Mouse (Mus musculus) limb, embryonic 15.5 days (tissue): ENCODE data around the gene Mrps2. TPM values are rescaled to one million over a fixed set of nuclear protein-coding genes. Genes with fewer than 3 reads are reported as not detected.
A peak's percentile ranks its signal among the peaks of the same experiment; 100 is the strongest.
"Not testable (repeated sequence)": the region's sequence is repeated elsewhere in the genome, so short reads cannot be mapped to it uniquely, and the experiment has no call there.

Source experiments
- ATAC-seq: fragments of 200-750 bp; cut with Nextera tagmentation; 2 replicates; pipeline ENCODE4 v1.8.0; 2017; ENCODE audit warnings: low read depth, moderate TSS enrichment; ENCODE audit not compliant: insufficient number of reproducible peaks, low FRiP score, low TSS enrichment
- H3K27ac ChIP-seq: fragments of 300-500 bp; sonication (generic); 2 replicates; pipeline ENCODE4 v1.5.1; 2015; ENCODE audit warnings: moderate library complexity, mild to moderate bottlenecking, inconsistent platforms
- H3K27me3 ChIP-seq: fragments of 300-500 bp; sonication (generic); 2 replicates; pipeline ENCODE4 v1.6.1; 2015; ENCODE audit warnings: inconsistent platforms
- H3K36me3 ChIP-seq: fragments of 300-500 bp; sonication (generic); 2 replicates; pipeline ENCODE4 v1.6.1; 2015; ENCODE audit warnings: inconsistent platforms
- H3K4me1 ChIP-seq: fragments of 300-500 bp; sonication (generic); 2 replicates; pipeline ENCODE4 v1.6.1; 2015; ENCODE audit warnings: inconsistent platforms
- H3K4me2 ChIP-seq: fragments of 300-500 bp; sonication (generic); 2 replicates; pipeline ENCODE4 v1.6.1; 2015; ENCODE audit warnings: mild to moderate bottlenecking, inconsistent platforms
- H3K4me3 ChIP-seq: fragments of 300-500 bp; sonication (generic); 2 replicates; pipeline ENCODE4 v1.5.1; 2015; ENCODE audit warnings: mild to moderate bottlenecking, inconsistent platforms
- H3K9ac ChIP-seq: fragments of 300-500 bp; sonication (generic); 2 replicates; pipeline ENCODE4 v1.6.1; 2015; ENCODE audit warnings: inconsistent platforms
- H3K9me3 ChIP-seq: fragments of 300-500 bp; sonication (generic); 2 replicates; pipeline ENCODE4 v1.6.1; 2016; ENCODE audit warnings: inconsistent platforms
- WGBS: fragments of 180-500 bp; shearing (Covaris S2); methylation state at CpG from one replicate; pipeline ENCODE4 v1.1.7; 2015; 5-methylcytosine and 5-hydroxymethylcytosine counted together
- polyA plus RNA-seq: library from polyadenylated mRNA; unstranded; fragments of >200 nt; fragmentation: Nextera tagmentation; extraction: Ambion mirVana; gene quantifications from 2 replicates; pipeline ENCODE4 v1.2.1, GENCODE M21; 2015

Gene Mrps2
- polyA plus RNA-seq, 1 experiment from 2014 or later: 50.3 TPM

- peak overlapping the region; percentile 81 for H3K4me3 ChIP-seq
- ATAC-seq: no peak
- H3K36me3 ChIP-seq: peaks cover 29% of the 10 kb centered on the region
- no peaks in the 10 kb centered on the region for H3K27me3 ChIP-seq
- H3K4me1 ChIP-seq: peaks cover 10% of the 10 kb centered on the region
- peak overlapping the region; percentile 88 for H3K9ac ChIP-seq
- H3K4me2 ChIP-seq: peak overlapping the region; percentile 95
- WGBS: 6% methylated on average over 11 of the region's 11 CpGs
- no peaks in the 10 kb centered on the region for H3K9me3 ChIP-seq
- H3K27ac ChIP-seq: peak overlapping the region; percentile 84
Observed at GRCm38 (mm10) chr2:28447315-28447670, 20.6 kb upstream of the Mrps2 start.

GRCm38 (mm10) chr2:28451663-28452062, 16.2 kb upstream of the Mrps2 start:
- H3K4me2 ChIP-seq: no peak overlapping the region
- H3K9me3 ChIP-seq: no peaks in the 10 kb centered on the region
- H3K36me3 ChIP-seq: peaks cover 52% of the 10 kb centered on the region
- no peak overlapping the region for H3K9ac ChIP-seq
- no peaks in the 10 kb centered on the region for H3K27me3 ChIP-seq
- no peak overlapping the region for H3K4me3 ChIP-seq
- ATAC-seq: no peak
- H3K4me1 ChIP-seq: peaks cover 10% of the 10 kb centered on the region
- H3K27ac ChIP-seq: no peak overlapping the region
- WGBS: 90% methylated on average over 11 of the region's 11 CpGs

GRCm38 (mm10) chr2:28453539-28453938, 14.3 kb upstream of the Mrps2 start:
- Histone ChIP-seq H3K27ac (no peak overlapping the region), H3K4me2 (no peak overlapping the region), H3K4me1 (no peaks in the 10 kb centered on the region), H3K4me3 (no peak overlapping the region), H3K27me3 (no peaks in the 10 kb centered on the region), H3K9ac (no peak overlapping the region), H3K36me3 (peaks cover 52% of the 10 kb centered on the region), H3K9me3 (no peaks in the 10 kb centered on the region)
- 89% methylated on average over 6 of the region's 6 CpGs for WGBS
- ATAC-seq: no peak

GRCm38 (mm10) chr2:28456616-28457015, 11.2 kb upstream of the Mrps2 start:
- no peaks in the 10 kb centered on the region for H3K9me3 ChIP-seq
- 72% methylated on average over 1 of the region's 1 CpGs for WGBS
- H3K9ac ChIP-seq: no peak overlapping the region
- ATAC-seq: no peak
- H3K4me1 ChIP-seq: no peaks in the 10 kb centered on the region
- no peak overlapping the region for H3K27ac ChIP-seq
- no peak overlapping the region for H3K4me3 ChIP-seq
- no peak overlapping the region for H3K4me2 ChIP-seq
- no peaks in the 10 kb centered on the region for H3K27me3 ChIP-seq
- H3K36me3 ChIP-seq: peaks cover 30% of the 10 kb centered on the region

- Histone ChIP-seq H3K27me3 (no peaks in the 10 kb centered on the region), H3K4me1 (peaks cover 18% of the 10 kb centered on the region), H3K9me3 (no peaks in the 10 kb centered on the region), H3K4me3 (no peak overlapping the region), H3K27ac (no peak overlapping the region), H3K36me3 (no peaks in the 10 kb centered on the region), H3K9ac (no peak overlapping the region), H3K4me2 (no peak overlapping the region)
- ATAC-seq: no peak
- 44% methylated on average over 3 of the region's 3 CpGs for WGBS
Observed at GRCm38 (mm10) chr2:28463919-28464318, 3.9 kb upstream of the Mrps2 start.

- H3K27me3 ChIP-seq: no peaks in the 10 kb centered on the region
- peaks cover 9% of the 10 kb centered on the region for H3K36me3 ChIP-seq
- H3K27ac ChIP-seq: no peak overlapping the region
- H3K4me3 ChIP-seq: no peak overlapping the region
- H3K9ac ChIP-seq: no peak overlapping the region
- peaks cover 21% of the 10 kb centered on the region for H3K4me1 ChIP-seq
- ATAC-seq: no peak
- H3K4me2 ChIP-seq: no peak overlapping the region
- 72% methylated on average over 9 of the region's 9 CpGs for WGBS
- no peaks in the 10 kb centered on the region for H3K9me3 ChIP-seq
Observed at GRCm38 (mm10) chr2:28464919-28465318, 2.9 kb upstream of the Mrps2 start.

GRCm38 (mm10) chr2:28465836-28466518, 1.9 kb upstream of the Mrps2 start, which contains the start of gene 1700007K13Rik:
Gene 1700007K13Rik (minus strand): TSS chr2:28466332.
- peak; percentile 62; the same call in 1 of the 2 replicates for ATAC-seq
- H3K4me2 ChIP-seq: peak within 1 kb of the TSS; percentile 59
- WGBS: 5% methylated on average over 25 of the region's 25 CpGs
- no peak within 1 kb of the TSS for H3K9ac ChIP-seq
- H3K4me1 ChIP-seq: peaks cover 21% of the 10 kb centered on the region
- H3K9me3 ChIP-seq: no peaks in the 10 kb centered on the region
- H3K4me3 ChIP-seq: peak within 1 kb of the TSS; percentile 32
- H3K36me3 ChIP-seq: peaks cover 20% of the 10 kb centered on the region
- H3K27ac ChIP-seq: no peak within 1 kb of the TSS
- H3K27me3 ChIP-seq: no peaks in the 10 kb centered on the region

GRCm38 (mm10) chr2:28468486-28469225, 790 bp downstream of the Mrps2 start:
- ATAC-seq: no peak
- Histone ChIP-seq H3K9ac (peak overlapping the region; percentile 92), H3K9me3 (no peaks in the 10 kb centered on the region), H3K27me3 (no peaks in the 10 kb centered on the region), H3K4me3 (peak overlapping the region; percentile 92), H3K36me3 (peaks cover 39% of the 10 kb centered on the region), H3K27ac (no peak overlapping the region), H3K4me1 (peaks cover 21% of the 10 kb centered on the region), H3K4me2 (peak overlapping the region; percentile 56)
- 54% methylated on average over 18 of the region's 18 CpGs for WGBS

GRCm38 (mm10) chr2:28469461-28469860, 1.6 kb downstream of the Mrps2 start:
- no peaks in the 10 kb centered on the region for H3K9me3 ChIP-seq
- H3K27me3 ChIP-seq: no peaks in the 10 kb centered on the region
- WGBS: 97% methylated on average over 14 of the region's 14 CpGs
- H3K4me1 ChIP-seq: peaks cover 21% of the 10 kb centered on the region
- H3K9ac ChIP-seq: no peak overlapping the region
- H3K36me3 ChIP-seq: peaks cover 39% of the 10 kb centered on the region
- no peak overlapping the region for H3K4me2 ChIP-seq
- no peak overlapping the region for H3K4me3 ChIP-seq
- ATAC-seq: no peak
- no peak overlapping the region for H3K27ac ChIP-seq

- no peak overlapping the region for H3K9ac ChIP-seq
- no peak overlapping the region for H3K4me3 ChIP-seq
- no peak for ATAC-seq
- H3K9me3 ChIP-seq: no peaks in the 10 kb centered on the region
- H3K4me2 ChIP-seq: no peak overlapping the region
- H3K4me1 ChIP-seq: peaks cover 21% of the 10 kb centered on the region
- peaks cover 39% of the 10 kb centered on the region for H3K36me3 ChIP-seq
- 91% methylated on average over 2 of the region's 2 CpGs for WGBS
- H3K27ac ChIP-seq: no peak overlapping the region
- no peaks in the 10 kb centered on the region for H3K27me3 ChIP-seq
Observed at GRCm38 (mm10) chr2:28470591-28470990, 2.7 kb downstream of the Mrps2 start.

GRCm38 (mm10) chr2:28472011-28472410, 4.1 kb downstream of the Mrps2 start:
- not testable (repeated sequence) for H3K9ac ChIP-seq, H3K9me3 ChIP-seq, H3K4me2 ChIP-seq, H3K27me3 ChIP-seq, H3K27ac ChIP-seq, H3K4me3 ChIP-seq, ATAC-seq
- peaks cover 39% of the 10 kb centered on the region for H3K36me3 ChIP-seq
- peaks cover 11% of the 10 kb centered on the region for H3K4me1 ChIP-seq
- WGBS: 94% methylated on average over 8 of the region's 8 CpGs

GRCm38 (mm10) chr2:28477993-28478392, 10.1 kb downstream of the Mrps2 start:
- not testable (repeated sequence) for H3K36me3 ChIP-seq, H3K4me2 ChIP-seq, H3K9me3 ChIP-seq, H3K9ac ChIP-seq, H3K27ac ChIP-seq, ATAC-seq, H3K4me3 ChIP-seq, H3K27me3 ChIP-seq, H3K4me1 ChIP-seq
- WGBS: 91% methylated on average over 5 of the region's 5 CpGs
